Mouse (Mus musculus) cortical plate, adult 2 months (tissue): ENCODE results near the gene Ptprt. TPM values are rescaled to one million over a fixed set of nuclear protein-coding genes. Genes with fewer than 3 reads are reported as not detected.

Source experiments
- H3K27ac ChIP-seq: fragments of 200-500 bp; 2 replicates; pipeline ENCODE4 v1.5.1; 2012; ENCODE audit warnings: low read length, control low read depth, inconsistent platforms; ENCODE audit not compliant: insufficient read depth
- H3K4me1 ChIP-seq: fragments of 200-500 bp; 2 replicates; pipeline ENCODE4 v1.6.1; 2011; ENCODE audit warnings: low read length; ENCODE audit not compliant: control insufficient read depth, insufficient read depth
- H3K4me3 ChIP-seq: fragments of 200-500 bp; 2 replicates; pipeline ENCODE4 v1.5.1; 2011; ENCODE audit warnings: mild to moderate bottlenecking, low read length, control low read depth; ENCODE audit not compliant: insufficient read depth
- CTCF ChIP-seq: fragments of 200-500 bp; IDR thresholded peaks from 2 replicates; pipeline ENCODE4 v1.5.1; 2011; ENCODE audit warnings: mild to moderate bottlenecking, control low read depth, low read length; ENCODE audit not compliant: insufficient read depth; ENCODE audit errors: extremely low read depth
- POLR2A ChIP-seq: fragments of 200-500 bp; IDR thresholded peaks from 2 replicates; pipeline ENCODE4 v1.6.1; 2011; ENCODE audit warnings: mild to moderate bottlenecking, low read length, control low read depth; ENCODE audit not compliant: insufficient read depth; ENCODE audit errors: extremely low read depth
- polyA plus RNA-seq: library from polyadenylated mRNA; depleted of rRNA; stranded (reverse); fragments of >200 nt; gene quantifications from 2 replicates; pipeline ENCODE4 v1.2.3, GENCODE M21; 2012

Ptprt gene
- polyA plus RNA-seq, 1 experiment: 24.0 TPM

DNA sequence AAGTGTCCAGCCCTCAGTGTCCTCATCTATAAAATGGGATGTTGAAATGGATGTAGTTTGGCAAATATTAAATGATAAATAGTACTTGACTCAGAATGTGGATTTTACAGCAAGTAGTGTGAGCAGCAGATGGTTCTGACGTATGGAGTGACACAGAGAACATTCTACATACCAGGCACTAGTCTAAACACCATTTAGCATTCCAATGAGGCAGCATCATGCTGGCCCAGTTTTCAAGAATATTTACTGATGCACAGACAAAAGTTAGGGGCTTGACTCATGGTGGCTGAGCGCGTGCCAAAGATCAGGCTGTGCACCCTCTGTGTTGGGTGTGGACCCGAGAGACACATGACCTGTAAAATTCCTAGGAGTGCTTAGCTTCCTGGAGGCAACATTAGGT is 378.3 kb downstream of the Ptprt start:
- Histone ChIP-seq H3K4me1 (no peaks in the 10 kb centered on the region; the same call in 1 of the 2 replicates), H3K4me3 (no peak overlapping the region), H3K27ac (no peak overlapping the region)
- TF ChIP-seq CTCF (no peak), POLR2A (no peak)

DNA sequence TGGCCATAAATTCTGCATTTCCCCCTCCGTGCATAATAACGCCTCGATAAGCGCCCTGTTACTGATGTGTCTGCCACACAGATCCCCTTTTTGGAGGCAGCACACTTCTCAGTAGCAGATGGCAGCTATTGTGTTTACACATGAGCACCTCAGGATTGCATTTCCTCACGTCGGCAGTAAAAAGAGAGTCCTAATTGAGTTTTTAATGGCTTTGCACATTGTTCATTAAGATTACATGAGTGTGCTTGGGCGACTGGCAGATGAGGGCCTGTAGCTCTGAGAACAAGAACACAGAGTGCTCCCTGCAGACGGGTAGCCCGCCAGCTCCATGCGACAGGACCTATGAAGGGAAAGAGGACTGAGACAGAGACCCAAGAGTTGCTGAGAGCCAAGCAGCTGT is 378.8 kb downstream of the Ptprt start:
- Histone ChIP-seq H3K4me1 (no peaks in the 10 kb centered on the region; the same call in 1 of the 2 replicates), H3K4me3 (no peak overlapping the region), H3K27ac (no peak overlapping the region)
- TF ChIP-seq CTCF (no peak), POLR2A (no peak)

DNA sequence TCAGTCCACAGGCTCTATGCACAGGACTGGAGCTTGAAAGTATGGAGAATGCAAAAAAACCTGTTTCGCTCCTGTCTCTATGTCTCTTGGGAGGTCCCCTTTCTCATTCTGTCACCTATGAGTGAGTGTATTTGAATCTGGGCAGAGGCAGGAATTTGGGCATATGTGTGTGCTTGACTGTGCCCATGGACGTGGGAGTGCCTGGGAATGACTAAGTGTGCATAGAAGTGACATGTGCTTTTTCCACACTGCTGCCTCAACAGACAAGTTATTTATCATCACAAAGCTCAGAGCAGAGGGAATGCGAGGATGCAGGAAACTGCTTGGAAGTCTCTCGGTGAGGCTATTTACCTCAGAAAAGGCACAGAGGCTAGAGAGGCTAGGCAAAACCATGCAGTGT is 387.1 kb downstream of the Ptprt start:
- H3K27ac ChIP-seq: no peak overlapping the region
- TF ChIP-seq POLR2A (no peak), CTCF (no peak)

DNA sequence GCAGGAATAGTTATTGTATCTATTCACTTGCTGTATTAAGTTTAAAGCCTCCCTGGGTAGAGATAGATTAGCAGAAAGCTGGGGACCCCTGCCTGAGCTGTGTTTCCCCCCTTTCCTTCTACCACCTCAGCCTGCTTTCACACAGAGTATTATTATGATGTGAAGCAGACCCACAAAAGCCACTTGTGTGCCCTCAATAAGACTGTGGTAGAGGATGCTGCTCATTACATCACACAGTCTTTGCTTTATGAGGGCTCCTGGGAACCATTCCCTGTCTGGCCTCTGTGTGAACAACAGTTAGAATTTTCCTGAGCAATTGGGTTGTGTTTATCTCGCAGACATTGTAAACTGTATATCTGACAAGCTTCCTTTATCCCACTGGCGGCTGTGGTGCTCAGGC is 409.7 kb downstream of the Ptprt start:
- Histone ChIP-seq H3K4me1 (no peaks in the 10 kb centered on the region), H3K27ac (no peak overlapping the region), H3K4me3 (no peak overlapping the region)
- TF ChIP-seq POLR2A: no peak
- no peak for TF ChIP-seq CTCF

More for the DNA sequence above, 387.1 kb downstream of the Ptprt start:
- Histone ChIP-seq H3K4me1 (no peaks in the 10 kb centered on the region), H3K4me3 (no peak overlapping the region)

DNA sequence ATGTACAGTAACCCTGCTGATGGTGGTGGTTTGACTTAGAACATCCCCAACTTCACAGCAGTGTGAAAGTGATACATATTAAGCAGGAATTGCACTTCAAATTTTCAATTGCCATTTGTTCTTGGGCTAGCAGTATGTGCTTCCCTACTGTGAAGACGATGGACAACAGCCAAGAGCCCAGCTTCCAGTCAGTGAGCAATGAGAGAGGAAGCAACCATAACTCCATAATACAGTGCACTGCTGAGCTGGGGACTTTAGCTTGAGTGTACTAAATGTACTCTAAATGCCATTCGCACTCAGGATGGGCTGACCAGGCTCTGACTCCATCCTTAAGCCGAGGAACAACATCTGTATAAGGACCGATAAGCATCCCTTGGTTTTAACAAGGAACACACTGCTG is 412.7 kb downstream of the Ptprt start:
- Histone ChIP-seq H3K27ac (no peak overlapping the region), H3K4me1 (no peaks in the 10 kb centered on the region), H3K4me3 (no peak overlapping the region)
- no peak for TF ChIP-seq CTCF
- TF ChIP-seq POLR2A: no peak

DNA sequence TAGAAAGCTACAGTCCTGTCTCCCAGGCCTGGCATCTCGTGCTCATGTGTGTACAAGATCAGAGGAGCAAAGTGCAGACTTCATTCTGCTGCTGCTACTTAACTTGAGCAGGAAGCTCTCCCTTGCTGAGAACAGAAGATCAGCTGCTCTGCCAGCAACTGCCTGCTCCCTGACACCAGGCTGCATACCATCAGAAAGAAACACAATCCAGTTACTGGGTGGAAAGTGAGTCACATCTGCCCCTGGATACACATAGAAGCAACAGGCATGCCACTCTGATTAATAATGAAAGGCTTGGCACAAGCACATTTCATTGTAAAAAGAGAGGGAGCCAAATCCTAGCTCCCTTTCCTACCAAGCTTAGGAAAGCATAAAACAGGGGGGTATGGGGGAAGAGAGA is 438.5 kb downstream of the Ptprt start:
- TF ChIP-seq CTCF (no peak), POLR2A (no peak)
- Histone ChIP-seq H3K4me3 (no peak overlapping the region), H3K27ac (no peak overlapping the region), H3K4me1 (peaks cover 3% of the 10 kb centered on the region)

DNA sequence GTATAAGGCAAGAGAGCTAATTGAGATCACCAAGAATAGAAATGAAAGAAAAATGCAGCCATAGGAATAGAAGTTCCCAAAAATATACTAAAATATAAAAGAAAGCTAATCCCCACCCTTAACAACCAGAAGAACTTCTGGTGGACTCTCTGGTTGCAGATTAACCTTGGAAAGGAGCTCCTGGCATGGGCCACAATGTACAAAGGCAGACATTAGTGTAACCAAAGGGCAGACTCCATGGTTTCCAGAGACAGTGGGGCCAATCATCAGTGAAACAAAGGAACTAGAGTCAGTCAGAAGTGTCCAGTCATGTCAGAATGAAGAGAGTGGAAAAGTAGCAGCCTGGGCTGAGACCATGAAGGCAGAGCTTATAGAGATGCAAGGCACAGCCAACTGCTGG is 440.4 kb downstream of the Ptprt start:
- Histone ChIP-seq H3K4me3 (no peak overlapping the region), H3K27ac (no peak overlapping the region), H3K4me1 (peaks cover 3% of the 10 kb centered on the region)
- no peak for TF ChIP-seq CTCF
- no peak for TF ChIP-seq POLR2A

DNA sequence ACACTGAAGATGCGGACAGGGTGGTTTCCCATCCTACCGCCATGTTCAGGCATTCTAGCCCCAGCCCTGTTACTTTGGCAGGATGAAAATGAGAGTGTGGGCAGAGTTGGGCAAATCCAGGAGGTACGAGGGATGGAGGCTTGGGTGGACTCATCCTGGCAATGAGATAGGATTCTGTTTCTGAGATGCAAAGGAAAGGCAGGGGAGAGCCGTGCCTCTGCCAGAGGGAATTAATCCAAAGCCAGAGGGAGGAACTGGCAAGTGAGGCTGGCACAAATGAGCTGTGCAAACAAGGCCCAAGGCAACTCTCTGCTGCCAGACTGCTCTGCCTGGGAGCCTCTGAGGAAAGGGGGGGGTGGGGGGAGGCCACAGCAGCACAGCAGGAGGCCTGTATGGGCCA is 441.4 kb downstream of the Ptprt start:
- Histone ChIP-seq H3K27ac (no peak overlapping the region), H3K4me1 (peaks cover 3% of the 10 kb centered on the region), H3K4me3 (no peak overlapping the region)
- no peak for TF ChIP-seq POLR2A
- no peak for TF ChIP-seq CTCF

DNA sequence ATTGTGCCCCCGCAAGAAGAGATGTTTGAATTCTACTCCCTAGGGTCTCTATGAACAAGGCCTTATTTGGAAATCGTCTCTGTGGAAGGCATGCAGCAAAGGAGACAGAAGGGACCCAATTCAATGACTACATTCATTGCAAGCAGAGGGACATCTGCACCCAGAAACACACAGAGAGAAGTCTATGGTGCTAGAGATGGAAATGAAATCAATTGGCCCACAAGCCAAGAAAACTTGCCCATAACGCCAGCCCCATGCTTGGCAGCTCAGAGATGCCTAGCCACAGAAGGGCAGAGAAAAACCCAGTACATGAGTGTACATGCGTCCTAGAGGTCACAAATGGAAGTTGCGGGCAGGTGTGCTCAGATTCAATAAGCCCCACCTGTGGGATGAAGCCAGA is 443.1 kb downstream of the Ptprt start:
- TF ChIP-seq POLR2A (no peak), CTCF (no peak)
- no peak overlapping the region for H3K4me3 ChIP-seq
- peaks cover 3% of the 10 kb centered on the region for H3K4me1 ChIP-seq
- H3K27ac ChIP-seq: no peak overlapping the region

DNA sequence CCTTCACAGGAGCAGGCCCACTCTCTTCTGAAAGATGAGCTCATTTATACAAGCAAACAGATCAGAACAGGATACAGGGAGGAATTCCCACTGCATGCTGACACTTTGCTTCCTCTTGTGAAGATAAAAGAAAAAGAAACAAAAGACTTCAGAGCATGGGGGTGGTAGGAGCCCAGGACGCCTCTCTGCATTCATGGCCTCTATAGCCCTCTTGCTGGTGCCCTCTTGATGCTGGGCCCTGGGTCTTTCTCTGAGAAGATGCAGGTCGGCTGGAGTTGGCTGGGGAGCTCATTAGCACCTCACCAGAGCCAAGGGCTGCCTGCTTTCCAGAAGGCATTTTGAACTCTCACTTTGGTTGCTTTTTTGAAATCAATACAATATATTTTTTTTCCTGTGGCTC is 448.6 kb downstream of the Ptprt start:
- no peak for TF ChIP-seq CTCF
- no peak for TF ChIP-seq POLR2A
- Histone ChIP-seq H3K4me1 (no peaks in the 10 kb centered on the region), H3K4me3 (no peak overlapping the region), H3K27ac (no peak overlapping the region)

DNA sequence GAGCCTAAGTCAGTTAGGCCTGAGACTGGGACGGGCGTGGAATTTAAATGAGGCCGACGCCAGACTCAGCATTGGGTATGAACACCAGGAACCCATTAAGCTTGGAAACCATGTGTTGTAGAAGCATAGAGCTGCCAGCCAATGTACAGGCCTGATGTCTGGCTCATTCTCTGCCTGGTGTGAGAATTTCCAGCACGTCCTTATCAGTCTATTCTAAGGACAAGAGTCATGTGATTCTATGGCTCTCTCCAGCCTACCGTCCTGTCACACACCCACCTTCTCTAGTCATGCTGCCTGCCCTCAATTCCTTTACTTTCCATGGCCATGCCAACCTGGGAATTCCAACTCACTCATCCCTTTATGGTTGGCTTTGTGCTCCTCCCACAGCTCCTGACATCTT is 450.4 kb downstream of the Ptprt start:
- TF ChIP-seq POLR2A (no peak), CTCF (no peak)
- Histone ChIP-seq H3K27ac (no peak overlapping the region), H3K4me3 (no peak overlapping the region), H3K4me1 (no peaks in the 10 kb centered on the region)
